Comparison of ENCODE assay signal across 11 mouse cellular contexts in genomic region chr16:90250099-90250498, GRCm38 (mm10).
"Had no signal": no experiment of that assay in that cellular context is flagged by ENCODE, and none has a peak within 500 bp of the region (broad histone marks: within the 10 kb centered on the region; RNA-seq: fewer than 3 reads in every experiment).

No protein-coding gene starts in this region.

- ATAC-seq: lung, postnatal 0 days; midbrain, embryonic 13.5 days had no signal

- H3K9me3 ChIP-seq: limb, embryonic 10.5 days; liver, embryonic 15.5 days; midbrain, embryonic 13.5 days had no signal

- DNase-seq: kidney, postnatal 4 days; lung, adult 2 months; lung, postnatal 36 days; thymus, postnatal 14 days had no signal

- H3K27ac ChIP-seq: kidney, postnatal 0 days; left cerebral cortex, adult 2 months; limb, embryonic 10.5 days; liver, embryonic 15.5 days; midbrain, embryonic 13.5 days; stomach, postnatal 0 days had no signal

- H3K4me1 ChIP-seq: limb, embryonic 10.5 days; liver, embryonic 15.5 days; midbrain, embryonic 13.5 days had no signal

- H3K9ac ChIP-seq: liver, embryonic 15.5 days; midbrain, embryonic 13.5 days had no signal

- H3K4me3 ChIP-seq: left cerebral cortex, adult 2 months; limb, embryonic 10.5 days; liver, embryonic 15.5 days; midbrain, embryonic 13.5 days had no signal
